Mouse (Mus musculus) heart, postnatal 0 days (tissue): ENCODE measurements around the gene Nop16.

Experiments used
- CTCF ChIP-seq: IDR thresholded peaks from 2 replicates; pipeline ENCODE4 v1.5.1; 2016; ENCODE audit warnings: antibody characterized with exemption, control low read depth, low read depth
- EP300 ChIP-seq: IDR thresholded peaks from 2 replicates; pipeline ENCODE4 v1.6.1; 2016; ENCODE audit warnings: antibody characterized with exemption, low read depth

DNA sequence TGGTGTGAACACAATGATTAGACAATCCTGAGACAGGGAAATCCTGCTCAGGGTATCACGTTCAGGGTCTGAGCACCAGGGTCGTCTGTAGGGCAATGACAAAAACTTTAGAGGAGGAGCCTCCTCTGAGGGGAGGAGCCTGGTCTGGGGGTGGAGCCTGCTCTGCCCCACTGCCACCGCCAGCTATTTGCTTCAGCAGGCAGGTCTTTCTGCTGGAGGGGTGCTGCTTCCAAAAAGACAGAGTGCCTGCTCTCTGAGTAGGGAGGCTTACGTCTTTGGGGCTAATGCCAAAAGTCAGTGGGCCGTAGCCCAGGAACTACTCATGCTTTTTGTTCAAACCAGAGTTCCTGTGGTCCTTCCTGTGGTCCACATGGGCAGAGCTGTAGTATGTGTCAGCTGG, 21.5 kb downstream of the Nop16 start:
- TF ChIP-seq CTCF, result no peak
- no peak for TF ChIP-seq EP300
